Mouse (Mus musculus) liver, embryonic 14.5 days (tissue): ENCODE measurements at regions not wholly inside any gene's neighbourhood (a gene's known extent, or its start where the extent isn't known, plus 50 kb on each side); places are given as distances from the start of the nearest gene placed in this dataset.

Source experiments
- CTCF ChIP-seq: IDR thresholded peaks from 2 replicates; pipeline ENCODE4 v1.5.1; 2016; ENCODE audit warnings: antibody characterized with exemption, low read depth, control low read depth
- EP300 ChIP-seq: IDR thresholded peaks from 2 replicates; pipeline ENCODE4 v1.6.1; 2016; ENCODE audit warnings: antibody characterized with exemption, low read depth

GRCm38 (mm10) chr15:40439827-40440226, 305.7 kb downstream of the 9330182O14Rik start:
- TF ChIP-seq CTCF, result no peak
- no peak for TF ChIP-seq EP300
